Comparison of ENCODE assay signal across 8 mouse cellular contexts in genomic region chr1:43092056-43093015, GRCm38 (mm10). TPM values are rescaled to one million over a fixed set of nuclear protein-coding genes. Genes with fewer than 3 reads are reported as not detected.
A peak's percentile ranks its signal among the peaks of the same experiment; 100 is the strongest.
DNase-seq lines count a peak whose midpoint lies in the region; ATAC-seq lines count a peak whose summit lies in the region.

No protein-coding gene starts in this region.

- under 1% methylated on average over 95 of the region's 102 CpGs for WGBS in embryonic facial prominence, embryonic 12.5 days
- 3% methylated on average over 102 of the region's 102 CpGs for WGBS in limb, embryonic 10.5 days
- WGBS in midbrain, embryonic 11.5 days: under 1% methylated on average over 101 of the region's 102 CpGs

- no peaks in the 10 kb centered on the region for H3K27me3 ChIP-seq in embryonic facial prominence, embryonic 12.5 days
- H3K27me3 ChIP-seq in limb, embryonic 10.5 days (ENCODE audit: low read depth, poor library complexity, severe bottlenecking): no peaks in the 10 kb centered on the region
- H3K27me3 ChIP-seq in midbrain, embryonic 11.5 days (ENCODE audit: control insufficient read depth, insufficient read depth, low read length): peaks cover 12% of the 10 kb centered on the region; the same call in 1 of the 2 replicates

- peaks cover 14% of the 10 kb centered on the region for H3K4me1 ChIP-seq in embryonic facial prominence, embryonic 12.5 days
- H3K4me1 ChIP-seq in limb, embryonic 10.5 days: peaks cover 17% of the 10 kb centered on the region
- H3K4me1 ChIP-seq in midbrain, embryonic 11.5 days (ENCODE audit: control insufficient read depth, insufficient read depth, low read length): peaks cover 12% of the 10 kb centered on the region

- ATAC-seq in embryonic facial prominence, embryonic 12.5 days (ENCODE audit: insufficient number of reproducible peaks, insufficient read depth, low FRiP score, low TSS enrichment): peak; percentile 65
- peak; percentile 91 for ATAC-seq in midbrain, embryonic 11.5 days (ENCODE audit: low FRiP score)

- H3K9me3 ChIP-seq in embryonic facial prominence, embryonic 12.5 days: no peaks in the 10 kb centered on the region
- no peaks in the 10 kb centered on the region for H3K9me3 ChIP-seq in limb, embryonic 10.5 days (replicated peaks)
- no peaks in the 10 kb centered on the region for H3K9me3 ChIP-seq in midbrain, embryonic 11.5 days (ENCODE audit: control insufficient read depth, low read length)

- H3K36me3 ChIP-seq in embryonic facial prominence, embryonic 12.5 days: 0 out of 2 replicates have a peak, but pooled peaks cover 4% of the 10 kb centered on the region
- no peaks in the 10 kb centered on the region for H3K36me3 ChIP-seq in limb, embryonic 10.5 days
- H3K36me3 ChIP-seq in midbrain, embryonic 11.5 days (ENCODE audit: control insufficient read depth, insufficient read depth, low read length): no peaks in the 10 kb centered on the region

- peak; percentile 53 to 79 for DNase-seq in urinary bladder, adult 18-20 months (ENCODE audit: low spot score in 2 of 2)
- DNase-seq in urinary bladder, postnatal 10 days (ENCODE audit: low spot score): no peak
- DNase-seq in heart, adult 11 months: peak; percentile 98
- DNase-seq in kidney, adult 11 months: peak; percentile 77
- DNase-seq in limb, embryonic 10.5 days (ENCODE audit: low spot score): peak; percentile 72
- peak; percentile 98 for DNase-seq in midbrain, embryonic 11.5 days (ENCODE audit: low spot score, missing footprints)
- peak; percentile 58 for DNase-seq in skeletal muscle tissue, adult 2 months (ENCODE audit: low read depth, low spot score)

- peak overlapping the region; percentile 86 for H3K9ac ChIP-seq in embryonic facial prominence, embryonic 12.5 days
- peak overlapping the region; percentile 89 for H3K9ac ChIP-seq in midbrain, embryonic 11.5 days (ENCODE audit: low read length)

- H3K4me3 ChIP-seq in embryonic facial prominence, embryonic 12.5 days: peak overlapping the region; percentile 76
- peak overlapping the region; percentile 83 for H3K4me3 ChIP-seq in limb, embryonic 10.5 days
- H3K4me3 ChIP-seq in midbrain, embryonic 11.5 days (ENCODE audit: low read depth, low read length): peak overlapping the region; percentile 74

- peak overlapping the region; percentile 75 for H3K27ac ChIP-seq in embryonic facial prominence, embryonic 12.5 days
- peak overlapping the region; percentile 90 for H3K27ac ChIP-seq in limb, embryonic 10.5 days
- peak overlapping the region; percentile 72 for H3K27ac ChIP-seq in midbrain, embryonic 11.5 days (ENCODE audit: low read depth, low read length)

- H3K4me2 ChIP-seq in embryonic facial prominence, embryonic 12.5 days (replicated peaks): peak overlapping the region; percentile 91
- H3K4me2 ChIP-seq in midbrain, embryonic 11.5 days: peak overlapping the region; percentile 89

RNA-seq across cellular contexts. Expression of gene Tgfbrap1, which starts 6.1 kb away (rescaled TPM):
- 13.2 and 13.4 TPM in 2 replicates for polyA plus RNA-seq in embryonic facial prominence, embryonic 12.5 days (2016; fragmentation: Nextera tagmentation; extraction: Ambion mirVana)
- 9.5 and 12.0 TPM in 2 replicates for polyA plus RNA-seq in limb, embryonic 10.5 days (2016; fragmentation: Nextera tagmentation; extraction: Ambion mirVana)
- 13.3 and 13.8 TPM in 2 replicates for polyA plus RNA-seq in midbrain, embryonic 11.5 days (2014; fragmentation: Nextera tagmentation; extraction: Ambion mirVana)

RNA-seq across cellular contexts. Expression of gene AI597479, which starts 6.2 kb away (rescaled TPM):
- polyA plus RNA-seq in embryonic facial prominence, embryonic 12.5 days (2016; fragmentation: Nextera tagmentation; extraction: Ambion mirVana): 37.2 and 39.8 TPM in 2 replicates
- 33.6 and 40.8 TPM in 2 replicates for polyA plus RNA-seq in limb, embryonic 10.5 days (2016; fragmentation: Nextera tagmentation; extraction: Ambion mirVana)
- polyA plus RNA-seq in midbrain, embryonic 11.5 days (2014; fragmentation: Nextera tagmentation; extraction: Ambion mirVana): 41.7 and 48.1 TPM in 2 replicates
